Mouse (Mus musculus) CD4-positive, CD25-positive, alpha-beta regulatory T cell (primary cell): Measurements from ENCODE around the gene Cct6b. TPM values are rescaled to one million over a fixed set of nuclear protein-coding genes. Genes with fewer than 3 reads are reported as not detected.

Experiments used
- polyA plus RNA-seq: library from polyadenylated mRNA; unstranded; fragments of 100-300 nt; shearing (Covaris generic); gene quantifications from one replicate; pipeline ENCODE4 v1.2.1, GENCODE M21; 2017

The Cct6b gene
- 0.19 TPM for polyA plus RNA-seq

GRCm38 (mm10) chr11:82763742-82764437, at the start of gene Cct6b, which contains the start of gene Zfp830:
Gene Cct6b (minus strand): TSS chr11:82764321.
Gene Zfp830 (plus strand): TSS chr11:82764345.

DNA sequence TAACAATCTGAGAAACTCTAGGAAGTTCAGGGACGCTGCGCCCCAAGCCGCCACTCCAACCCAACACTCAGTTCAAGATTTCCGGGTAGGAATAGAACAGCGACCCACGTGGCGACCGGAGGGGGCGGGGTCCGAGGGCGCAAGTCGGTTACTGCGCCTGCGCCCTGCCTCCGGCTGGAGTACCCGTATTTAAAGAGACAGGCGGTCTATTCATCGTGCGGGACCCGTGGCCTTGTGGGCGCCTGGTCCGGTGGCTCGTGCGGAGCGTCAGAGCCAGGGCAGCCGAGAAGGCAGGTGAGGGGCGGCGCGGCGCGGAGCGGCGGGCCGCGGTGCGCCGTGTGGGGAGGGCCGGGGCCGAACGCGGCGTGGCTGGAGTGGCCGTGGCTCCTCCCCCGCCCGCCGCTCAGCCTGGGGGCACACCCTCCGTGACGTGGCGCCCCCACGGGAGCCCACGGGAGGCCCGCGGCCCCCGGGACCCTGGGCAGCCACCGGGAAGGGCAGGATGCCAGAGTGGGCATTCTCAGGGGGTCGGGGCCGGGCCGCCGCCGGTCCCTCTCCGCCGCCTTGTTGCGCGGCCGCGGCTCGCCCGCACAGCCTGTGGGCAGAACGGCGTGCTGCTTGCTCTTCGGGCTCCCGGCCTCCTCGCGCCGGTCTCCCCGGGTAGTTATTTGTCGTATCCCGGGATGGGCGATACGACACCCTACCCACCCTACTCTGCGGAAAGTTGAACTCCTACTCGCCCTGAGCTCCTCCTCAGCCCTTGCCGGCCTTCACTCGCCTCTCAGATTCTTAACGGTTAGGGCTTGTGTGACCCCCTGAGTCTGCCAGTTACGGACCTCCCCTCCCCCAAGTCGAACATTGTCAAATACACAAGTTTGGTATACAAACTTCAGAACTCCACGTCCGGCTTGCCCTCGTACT, 17.1 kb upstream of the Cct6b start, which contains the start of gene Lig3:
Gene Lig3 (plus strand): TSS at position 126 of the 921 bp plus-strand sequence.

Other genes with a start within 250 kb of the Cct6b start
- gene Zfp830, start within 50 bp of the Cct6b start, polyA plus RNA-seq = 33.1 TPM
- 32.3 TPM for gene Lig3, start 16.8 kb upstream of the Cct6b start, polyA plus RNA-seq
- 20.4 TPM for gene Rffl, start 106.9 kb upstream of the Cct6b start, polyA plus RNA-seq
- gene Rad51d, start 126.3 kb upstream of the Cct6b start, polyA plus RNA-seq = 30.1 TPM
- not detected for gene Fndc8, start 127.8 kb upstream of the Cct6b start, polyA plus RNA-seq
- gene Nle1, start 144.1 kb upstream of the Cct6b start, polyA plus RNA-seq = 44.1 TPM
- gene Unc45b, start 146.2 kb upstream of the Cct6b start, polyA plus RNA-seq = 0.05 TPM
- gene Slfn5, start 187.0 kb upstream of the Cct6b start, polyA plus RNA-seq = 46.8 TPM
- 14.0 TPM for gene Slfn9, start 227.5 kb upstream of the Cct6b start, polyA plus RNA-seq